Mouse (Mus musculus): Measurements from ENCODE around the gene Sec61b. TPM values are rescaled to one million over a fixed set of nuclear protein-coding genes. Genes with fewer than 3 reads are reported as not detected.

Gene Sec61b
- polyA plus RNA-seq, 1 experiment from 2014 or later: 473 TPM

DNA sequence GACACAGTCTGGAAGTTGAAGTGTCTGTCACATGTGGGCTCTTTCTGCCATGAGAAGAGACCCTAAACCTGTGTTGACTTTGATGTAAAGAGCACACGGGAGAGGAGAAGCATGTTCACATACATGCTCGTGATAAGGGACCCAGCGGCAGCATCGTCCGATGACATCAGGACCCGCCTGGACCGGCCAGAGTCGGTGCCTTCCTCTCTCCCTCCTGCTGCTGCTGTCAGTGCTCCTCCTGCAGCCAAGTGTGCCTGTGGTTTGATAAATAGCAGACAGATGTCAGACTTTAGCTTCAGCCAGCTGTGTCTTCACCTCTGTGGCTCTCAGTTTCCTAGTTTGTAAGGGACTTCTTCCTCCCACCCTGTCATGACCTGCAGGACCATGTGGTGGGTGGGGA, 19.0 kb downstream of the Sec61b start:
- H3K4me3 ChIP-seq: no peak overlapping the region
- no peak overlapping the region for H3K9ac ChIP-seq
- H3K9me3 ChIP-seq: no peaks in the 10 kb centered on the region
- H3K4me1 ChIP-seq: peaks cover 31% of the 10 kb centered on the region
- no peak overlapping the region for H3K27ac ChIP-seq
- WGBS: 63% methylated on average over 8 of the region's 8 CpGs
- H3K4me2 ChIP-seq (replicated peaks): no peak overlapping the region
- no peak for ATAC-seq (ENCODE audit: low FRiP score, low read depth)
- H3K27me3 ChIP-seq: peaks cover 8% of the 10 kb centered on the region; the same call in 1 of the 2 replicates
- no peaks in the 10 kb centered on the region for H3K36me3 ChIP-seq

DNA sequence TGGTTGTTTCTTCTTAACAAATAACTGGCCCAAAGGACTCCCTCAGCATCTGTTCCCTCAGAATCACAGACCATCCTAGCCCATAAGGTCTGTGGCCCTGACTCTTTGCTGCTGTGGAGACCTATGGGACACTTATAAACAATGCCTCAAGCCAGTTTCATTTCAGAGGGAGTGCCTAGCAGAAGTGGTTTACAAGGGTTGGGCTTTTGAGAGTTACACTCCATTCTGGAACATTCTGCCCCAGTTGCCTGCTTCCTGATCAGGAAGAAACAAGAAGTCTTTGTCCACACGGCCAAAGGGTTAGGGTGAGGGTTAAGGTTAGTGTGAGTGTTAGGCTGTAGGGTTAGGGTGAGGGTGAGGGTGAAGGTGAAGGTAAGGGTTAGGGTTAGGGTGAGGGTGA, 19.7 kb downstream of the Sec61b start:
- no peak for ATAC-seq (ENCODE audit: low FRiP score, low read depth)
- Histone ChIP-seq H3K9me3 (no peaks in the 10 kb centered on the region), H3K4me2 (replicated peaks) (no peak overlapping the region), H3K36me3 (no peaks in the 10 kb centered on the region), H3K9ac (no peak overlapping the region), H3K4me1 (peaks cover 31% of the 10 kb centered on the region), H3K4me3 (no peak overlapping the region), H3K27ac (no peak overlapping the region), H3K27me3 (peaks cover 12% of the 10 kb centered on the region; the same call in 1 of the 2 replicates)
- 69% methylated on average over 1 of the region's 1 CpGs for WGBS

DNA sequence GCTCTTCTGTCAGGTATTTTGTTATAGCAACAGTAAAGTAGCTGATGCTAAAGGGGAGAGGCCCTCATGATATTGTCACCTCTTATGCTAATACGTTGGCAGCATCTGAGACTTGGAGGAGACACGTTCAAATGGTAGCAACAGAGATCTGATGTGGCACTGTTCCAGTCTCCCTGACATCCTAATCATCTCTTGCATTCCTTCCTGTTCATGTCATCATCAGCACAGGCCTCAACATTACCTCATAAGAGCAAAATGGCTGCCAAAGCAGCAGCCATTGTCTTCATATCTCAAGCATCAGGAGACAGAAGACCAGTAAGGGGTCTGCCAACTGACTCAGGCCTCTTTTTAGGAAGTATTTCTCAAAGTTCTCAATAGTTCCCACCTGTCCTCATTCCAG, 20.2 kb downstream of the Sec61b start:
- no peaks in the 10 kb centered on the region for H3K9me3 ChIP-seq
- H3K4me3 ChIP-seq: no peak overlapping the region
- H3K27ac ChIP-seq: no peak overlapping the region
- WGBS: 91% methylated on average over 2 of the region's 2 CpGs
- H3K27me3 ChIP-seq: peaks cover 10% of the 10 kb centered on the region; the same call in 1 of the 2 replicates
- H3K4me1 ChIP-seq: peaks cover 31% of the 10 kb centered on the region
- no peak for ATAC-seq (ENCODE audit: low FRiP score, low read depth)
- no peak overlapping the region for H3K4me2 ChIP-seq (replicated peaks)
- H3K36me3 ChIP-seq: no peaks in the 10 kb centered on the region
- no peak overlapping the region for H3K9ac ChIP-seq

DNA sequence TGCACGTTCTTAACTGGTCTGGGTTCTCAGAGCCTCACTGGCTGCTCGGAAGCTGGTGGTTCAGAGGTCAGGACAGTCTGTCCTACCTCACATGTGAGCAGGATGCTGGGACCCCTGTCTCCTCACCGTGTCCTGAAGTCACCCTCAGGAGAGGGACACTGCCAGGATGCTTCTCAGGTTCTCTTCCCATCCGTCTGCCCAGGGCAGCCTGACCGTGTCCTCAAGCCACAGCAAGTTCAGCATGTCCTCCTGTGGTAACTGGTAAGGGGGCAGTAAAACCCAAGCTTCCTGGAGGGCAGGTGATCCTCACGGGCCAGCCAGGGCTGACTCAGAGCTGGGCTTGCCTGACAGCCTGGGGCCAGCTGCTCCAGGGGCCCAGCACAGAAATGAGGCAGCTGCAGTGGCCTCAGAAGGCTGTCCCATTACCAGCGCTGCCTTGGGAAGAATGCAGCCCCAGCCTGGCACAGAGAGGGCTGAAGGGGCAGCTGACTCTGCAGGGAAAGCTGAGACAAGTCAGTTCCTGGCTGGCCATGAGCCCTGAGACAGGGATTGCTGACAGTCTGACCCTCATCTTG, 23.4 kb downstream of the Sec61b start:
- Histone ChIP-seq H3K9me3 (no peaks in the 10 kb centered on the region), H3K36me3 (no peaks in the 10 kb centered on the region), H3K27ac (no peak overlapping the region), H3K27me3 (peaks cover 16% of the 10 kb centered on the region), H3K9ac (no peak overlapping the region), H3K4me1 (peaks cover 12% of the 10 kb centered on the region), H3K4me3 (no peak overlapping the region), H3K4me2 (replicated peaks) (no peak overlapping the region)
- peak; percentile 34; the same call in 1 of the 2 replicates for ATAC-seq (ENCODE audit: low FRiP score, low read depth)
- WGBS: 51% methylated on average over 7 of the region's 7 CpGs

DNA sequence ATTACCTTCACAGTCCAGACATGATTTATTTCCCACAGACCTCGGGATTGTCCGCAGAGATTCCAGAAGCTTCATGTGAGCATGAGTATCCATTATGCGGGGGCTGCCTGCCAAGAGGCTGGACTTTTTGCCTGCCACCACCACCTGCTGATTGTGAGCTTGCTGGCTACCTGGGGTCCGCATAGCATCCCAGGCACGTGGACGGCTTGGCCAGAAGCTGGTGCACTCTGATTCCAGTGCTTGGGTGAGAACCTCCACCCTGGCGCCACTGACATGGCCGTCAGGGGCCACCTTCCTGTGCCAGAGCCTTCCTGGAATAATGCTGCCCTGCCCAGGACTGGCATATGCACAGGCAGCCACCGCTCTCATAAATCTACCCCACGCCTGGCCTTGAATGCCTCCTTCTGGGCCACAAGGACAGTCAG, 24.7 kb downstream of the Sec61b start:
- WGBS: 77% methylated on average over 10 of the region's 10 CpGs
- peaks cover 16% of the 10 kb centered on the region for H3K27me3 ChIP-seq

DNA sequence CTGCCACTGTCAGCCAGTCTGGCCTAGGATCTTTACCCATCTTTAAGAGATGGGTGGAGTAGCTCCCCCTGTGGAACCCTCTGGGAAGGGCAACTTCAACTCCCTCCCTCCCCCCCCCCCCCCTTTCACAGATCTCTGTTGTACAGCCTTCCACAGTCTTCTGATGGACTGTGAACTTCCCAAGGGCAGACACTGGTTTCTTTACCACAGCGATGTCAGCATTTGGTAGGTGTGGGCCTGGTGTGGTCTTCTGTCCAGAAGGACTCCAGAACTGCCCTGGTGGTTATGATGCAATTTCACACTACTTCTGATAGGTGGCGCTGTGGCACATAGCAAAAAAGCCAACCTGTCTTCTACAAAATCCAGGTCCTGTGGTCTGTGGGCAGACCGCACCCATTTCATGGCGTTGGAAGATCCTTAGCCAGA, 28.1 kb downstream of the Sec61b start:
- Histone ChIP-seq H3K36me3 (no peaks in the 10 kb centered on the region), H3K27me3 (peaks cover 13% of the 10 kb centered on the region), H3K9ac (no peak overlapping the region), H3K4me1 (peaks cover 3% of the 10 kb centered on the region; the same call in 1 of the 2 replicates), H3K4me3 (no peak overlapping the region), H3K4me2 (replicated peaks) (no peak overlapping the region), H3K9me3 (no peaks in the 10 kb centered on the region), H3K27ac (no peak overlapping the region)
- ATAC-seq (ENCODE audit: low FRiP score, low read depth): no peak
- 34% methylated on average over 4 of the region's 4 CpGs for WGBS

More for the DNA sequence above, 24.7 kb downstream of the Sec61b start:
- Histone ChIP-seq H3K9ac (no peak overlapping the region), H3K27ac (no peak overlapping the region), H3K4me3 (no peak overlapping the region), H3K9me3 (no peaks in the 10 kb centered on the region), H3K36me3 (no peaks in the 10 kb centered on the region), H3K4me2 (replicated peaks) (no peak overlapping the region), H3K4me1 (peaks cover 3% of the 10 kb centered on the region; the same call in 1 of the 2 replicates)
- ATAC-seq (ENCODE audit: low FRiP score, low read depth): no peak

DNA sequence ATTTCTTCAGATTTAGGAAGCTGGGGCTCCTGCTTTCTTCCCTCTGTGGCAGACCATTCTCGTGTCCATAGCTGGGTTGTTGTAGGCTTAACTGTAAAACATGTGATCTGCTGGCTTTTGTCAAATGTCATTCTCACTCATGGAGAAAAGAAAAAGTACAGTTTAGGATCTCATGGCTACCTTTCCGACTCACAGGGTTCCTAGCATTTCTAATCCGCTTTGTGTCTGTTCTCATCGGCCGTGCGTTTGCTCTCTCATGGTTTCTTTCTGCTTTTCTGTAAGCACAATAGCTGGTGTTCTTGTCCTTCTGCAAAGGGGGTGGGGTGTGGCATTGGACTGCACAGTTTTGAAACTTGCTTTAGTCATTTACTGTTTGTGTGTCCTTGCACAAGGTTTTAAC, 28.6 kb downstream of the Sec61b start:
- H3K9me3 ChIP-seq: no peaks in the 10 kb centered on the region
- no peaks in the 10 kb centered on the region for H3K36me3 ChIP-seq
- H3K27ac ChIP-seq: no peak overlapping the region
- no peak overlapping the region for H3K4me3 ChIP-seq
- H3K9ac ChIP-seq: no peak overlapping the region
- H3K27me3 ChIP-seq: peaks cover 13% of the 10 kb centered on the region
- H3K4me2 ChIP-seq (replicated peaks): no peak overlapping the region
- WGBS: 79% methylated on average over 6 of the region's 6 CpGs
- ATAC-seq (ENCODE audit: low FRiP score, low read depth): no peak
- H3K4me1 ChIP-seq: peaks cover 1% of the 10 kb centered on the region; the same call in 1 of the 2 replicates

DNA sequence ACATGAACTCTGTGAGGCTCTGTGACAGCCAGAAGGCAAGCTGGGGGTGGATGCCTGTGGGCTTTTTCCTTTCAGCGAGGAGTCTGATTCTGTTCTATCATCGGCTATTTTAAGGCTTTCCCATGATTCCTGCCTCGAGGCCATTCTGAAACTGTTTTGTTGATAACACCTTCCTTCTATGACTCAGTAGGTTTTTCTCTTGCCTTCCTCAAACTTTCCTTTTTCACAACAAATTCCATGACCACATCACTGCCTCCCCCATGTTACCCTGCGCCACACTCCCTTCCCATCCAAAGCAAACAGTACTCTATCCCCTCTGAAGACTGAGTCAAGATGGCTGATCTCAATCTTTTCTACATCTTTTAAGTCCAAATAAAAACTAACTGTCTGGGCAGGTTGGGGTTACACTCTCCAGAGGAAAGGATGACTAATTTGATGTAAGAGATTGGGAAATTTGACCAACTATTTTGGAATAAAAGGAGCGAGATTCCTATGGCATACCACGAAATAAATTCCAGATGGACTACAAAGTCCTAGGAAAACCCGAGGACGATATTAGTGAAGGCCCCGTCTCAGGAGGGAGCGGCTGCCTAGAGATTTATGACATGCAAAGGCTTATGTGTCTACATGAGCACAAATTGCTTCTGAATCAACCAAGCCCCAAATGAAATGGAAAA, 30.5 kb downstream of the Sec61b start:
- 34% methylated on average over 10 of the region's 10 CpGs for WGBS
- Histone ChIP-seq H3K9ac (no peak overlapping the region), H3K36me3 (no peaks in the 10 kb centered on the region), H3K4me1 (no peaks in the 10 kb centered on the region), H3K27ac (no peak overlapping the region), H3K4me3 (no peak overlapping the region), H3K4me2 (replicated peaks) (no peak overlapping the region), H3K9me3 (no peaks in the 10 kb centered on the region), H3K27me3 (peaks cover 6% of the 10 kb centered on the region)
- ATAC-seq (ENCODE audit: low FRiP score, low read depth): no peak

DNA sequence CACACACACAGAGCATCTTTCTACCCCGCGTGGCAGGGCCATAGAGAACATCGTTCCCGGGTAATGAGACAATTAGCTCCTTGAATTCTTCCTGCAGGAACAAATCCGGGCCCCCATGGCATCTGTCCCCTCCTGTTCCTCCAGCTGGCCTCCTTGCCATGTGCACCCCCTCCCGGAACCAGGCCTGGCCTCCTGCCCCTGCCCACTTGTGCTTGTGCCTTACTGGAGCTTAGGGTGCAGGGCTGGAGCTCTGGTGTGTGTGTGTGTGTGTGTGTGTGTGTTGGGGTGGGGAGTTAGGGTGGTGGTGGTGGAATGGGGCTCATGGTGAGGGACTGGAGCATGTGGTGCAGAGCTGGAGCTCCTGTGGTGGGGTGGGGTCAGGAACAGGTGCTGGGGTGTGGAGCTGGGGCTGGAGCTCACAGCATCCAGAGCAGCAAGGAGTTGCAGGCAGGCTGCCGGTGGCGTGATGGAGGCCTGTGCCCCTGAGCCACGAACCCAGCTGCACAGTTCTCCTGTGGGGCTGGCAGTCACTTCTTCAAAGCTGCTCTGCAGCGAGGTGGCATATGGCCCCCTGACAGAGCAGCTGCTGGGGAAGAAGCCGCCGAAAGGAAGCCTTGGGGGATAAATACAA, 44.2 kb downstream of the Sec61b start:
- H3K4me2 ChIP-seq (replicated peaks): no peak overlapping the region
- H3K4me1 ChIP-seq: no peaks in the 10 kb centered on the region
- H3K36me3 ChIP-seq: no peaks in the 10 kb centered on the region
- no peak overlapping the region for H3K9ac ChIP-seq
- 41% methylated on average over 12 of the region's 12 CpGs for WGBS
- H3K4me3 ChIP-seq: no peak overlapping the region
- H3K9me3 ChIP-seq: no peaks in the 10 kb centered on the region
- no peak overlapping the region for H3K27ac ChIP-seq
- H3K27me3 ChIP-seq: no peaks in the 10 kb centered on the region
- 0 out of 2 replicates have a peak, but pooled peaks have one; percentile 60 for ATAC-seq (ENCODE audit: low FRiP score, low read depth)

DNA sequence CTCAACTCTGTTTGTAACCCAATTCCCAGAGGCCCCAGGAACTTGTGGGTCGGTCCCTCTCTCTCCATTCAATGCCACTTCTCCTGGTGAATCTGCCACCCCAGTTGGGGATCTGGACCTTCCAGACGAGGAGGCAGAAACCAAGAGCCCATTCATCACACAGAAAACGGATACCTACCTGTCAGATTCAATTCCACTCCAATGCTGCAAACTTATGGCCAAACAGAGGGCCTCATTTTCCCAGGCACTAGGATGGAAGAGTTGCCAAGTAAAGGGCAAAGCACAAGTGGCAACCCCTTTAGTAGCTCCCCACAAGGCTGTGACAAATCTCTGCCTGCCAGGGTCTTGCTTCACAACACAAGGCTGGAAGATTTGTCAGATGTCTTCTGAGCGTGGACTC, 45.6 kb downstream of the Sec61b start:
- no peak overlapping the region for H3K4me2 ChIP-seq (replicated peaks)
- H3K4me3 ChIP-seq: no peak overlapping the region
- WGBS: 70% methylated on average over 4 of the region's 4 CpGs
- no peak overlapping the region for H3K27ac ChIP-seq
- no peaks in the 10 kb centered on the region for H3K4me1 ChIP-seq
- H3K9me3 ChIP-seq: no peaks in the 10 kb centered on the region
- H3K27me3 ChIP-seq: no peaks in the 10 kb centered on the region
- ATAC-seq (ENCODE audit: low FRiP score, low read depth): no peak
- no peaks in the 10 kb centered on the region for H3K36me3 ChIP-seq
- H3K9ac ChIP-seq: no peak overlapping the region

DNA sequence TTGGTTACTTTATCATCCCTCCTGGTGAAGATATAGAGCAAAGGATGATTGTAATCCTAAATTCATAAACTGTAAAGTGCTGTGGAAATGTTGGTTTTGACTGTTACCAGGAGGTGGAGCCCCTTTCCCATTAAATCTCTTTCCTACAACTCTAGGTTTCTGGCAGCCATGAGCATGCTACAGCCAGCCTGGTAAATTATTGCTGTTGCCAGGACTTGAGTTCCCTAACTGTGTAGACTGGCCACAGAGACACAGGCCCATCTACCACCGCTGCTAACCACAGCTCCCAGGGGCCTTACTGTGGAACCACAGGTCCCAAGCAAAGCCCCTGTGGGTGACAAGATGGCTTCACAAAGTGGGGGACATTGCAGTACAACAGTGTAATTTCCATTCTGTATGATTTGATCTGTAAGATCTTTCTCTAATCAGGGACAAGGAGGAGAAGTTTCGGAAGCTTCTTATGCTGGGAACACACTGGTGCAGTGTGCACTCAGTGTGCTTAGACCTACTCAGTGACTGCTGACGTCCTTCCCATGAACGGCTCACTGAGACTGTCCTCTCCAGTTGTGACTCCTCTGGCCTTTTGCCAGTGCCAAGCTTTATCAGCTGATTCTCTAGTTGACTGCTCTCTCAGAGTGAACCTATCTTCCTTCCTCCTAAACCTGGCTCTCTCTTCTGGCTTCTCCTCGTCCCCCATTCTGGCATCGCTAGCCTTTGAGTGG, 47.6 kb downstream of the Sec61b start:
- no peaks in the 10 kb centered on the region for H3K4me1 ChIP-seq
- ATAC-seq (ENCODE audit: low FRiP score, low read depth): peak; percentile 66; the same call in 1 of the 2 replicates
- 83% methylated on average over 6 of the region's 6 CpGs for WGBS
- H3K9ac ChIP-seq: no peak overlapping the region
- no peak overlapping the region for H3K27ac ChIP-seq
- no peak overlapping the region for H3K4me3 ChIP-seq
- no peaks in the 10 kb centered on the region for H3K27me3 ChIP-seq
- no peak overlapping the region for H3K4me2 ChIP-seq (replicated peaks)
- no peaks in the 10 kb centered on the region for H3K36me3 ChIP-seq
- no peaks in the 10 kb centered on the region for H3K9me3 ChIP-seq

DNA sequence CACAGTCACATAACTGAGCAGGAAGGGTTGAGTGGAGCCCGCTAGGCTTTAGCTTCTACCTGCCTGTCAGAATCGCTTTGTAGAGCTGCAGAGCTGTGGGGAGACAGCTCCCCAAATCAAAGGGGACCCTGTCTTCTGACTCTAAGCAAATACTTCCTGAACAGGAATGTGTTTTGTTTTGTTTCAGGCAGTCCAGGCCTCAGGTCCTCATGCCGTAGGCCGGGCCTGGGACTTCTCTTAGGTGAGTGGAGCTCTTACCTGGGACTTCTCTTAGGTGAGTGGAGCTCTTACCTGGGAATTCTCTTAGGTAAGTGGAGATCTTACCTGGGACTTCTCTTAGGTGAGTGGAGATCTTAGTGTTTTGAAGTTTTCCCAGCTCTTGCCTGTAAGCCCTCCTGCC, 55.4 kb downstream of the Sec61b start:
- H3K4me3 ChIP-seq: no peak overlapping the region
- no peaks in the 10 kb centered on the region for H3K36me3 ChIP-seq
- no peak overlapping the region for H3K4me2 ChIP-seq (replicated peaks)
- H3K27ac ChIP-seq: no peak overlapping the region
- 83% methylated on average over 4 of the region's 4 CpGs for WGBS
- H3K27me3 ChIP-seq: no peaks in the 10 kb centered on the region
- no peaks in the 10 kb centered on the region for H3K4me1 ChIP-seq
- ATAC-seq (ENCODE audit: low FRiP score, low read depth): no peak
- no peak overlapping the region for H3K9ac ChIP-seq
- no peaks in the 10 kb centered on the region for H3K9me3 ChIP-seq

Measured in limb, embryonic 13.5 days (tissue).